Mouse (Mus musculus) cerebellum, adult 2 months (tissue): ENCODE measurements around the gene Tmem270.

Experiments
- CTCF ChIP-seq: fragments of 200-500 bp; IDR thresholded peaks from 2 replicates; pipeline ENCODE4 v1.5.1; 2011; ENCODE audit warnings: low read depth, mild to moderate bottlenecking, control low read depth, low read length, moderate library complexity, borderline replicate concordance; ENCODE audit not compliant: insufficient read depth
- POLR2A ChIP-seq: fragments of 200-500 bp; IDR thresholded peaks from 2 replicates; pipeline ENCODE4 v1.6.1; 2011; ENCODE audit warnings: low read length, control low read depth, borderline replicate concordance; ENCODE audit not compliant: insufficient read depth

- TF ChIP-seq POLR2A (no peak), CTCF (no peak)
Measured at GRCm38 (mm10) chr5:134873034-134873433, 33.5 kb downstream of the Tmem270 start.
